19 mouse cellular contexts compared by ENCODE assay signal in genomic region chr10:67658005-67658545, GRCm38 (mm10).
"Had no signal": no experiment of that assay in that cellular context is flagged by ENCODE, and none has a peak within 500 bp of the region (broad histone marks: within the 10 kb centered on the region; RNA-seq: fewer than 3 reads in every experiment).

No protein-coding gene starts in this region.

- DNase-seq: kidney, adult 18-20 months; kidney, postnatal 25 days; layer of hippocampus, adult 9-11 months; liver, postnatal 0 days; lung, embryonic 14.5 days; lung, postnatal 36 days; right cerebral cortex, postnatal 25 days; spleen, adult 18-20 months; thymus, postnatal 25 days had no signal

- H3K27ac ChIP-seq: kidney, postnatal 0 days; layer of hippocampus, adult 2 months; limb, embryonic 12.5 days; limb, embryonic 15.5 days; liver, embryonic 14.5 days; midbrain, embryonic 12.5 days; midbrain, embryonic 15.5 days; neural tube, embryonic 13.5 days; stomach, embryonic 15.5 days had no signal

- H3K9me3 ChIP-seq: limb, embryonic 12.5 days; limb, embryonic 15.5 days; midbrain, embryonic 12.5 days; midbrain, embryonic 15.5 days; neural tube, embryonic 13.5 days; stomach, embryonic 15.5 days had no signal

- H3K4me1 ChIP-seq: limb, embryonic 12.5 days; limb, embryonic 15.5 days; midbrain, embryonic 12.5 days; midbrain, embryonic 15.5 days; neural tube, embryonic 13.5 days; stomach, embryonic 15.5 days had no signal

- H3K4me3 ChIP-seq: layer of hippocampus, adult 2 months; limb, embryonic 12.5 days; limb, embryonic 15.5 days; midbrain, embryonic 12.5 days; midbrain, embryonic 15.5 days; neural tube, embryonic 13.5 days; stomach, embryonic 15.5 days had no signal

- ATAC-seq: liver, postnatal 0 days; lung, postnatal 0 days; midbrain, embryonic 15.5 days had no signal

- H3K36me3 ChIP-seq: limb, embryonic 12.5 days; limb, embryonic 15.5 days; midbrain, embryonic 12.5 days; midbrain, embryonic 15.5 days; neural tube, embryonic 13.5 days; stomach, embryonic 15.5 days had no signal

- H3K27me3 ChIP-seq: limb, embryonic 12.5 days; limb, embryonic 15.5 days; midbrain, embryonic 12.5 days; midbrain, embryonic 15.5 days; neural tube, embryonic 13.5 days; stomach, embryonic 15.5 days had no signal
